Mouse (Mus musculus) WW6 (cell line): ENCODE data around the gene Kif6.

Experiments used
- DNase-seq: peaks from one replicate; pipeline ENCODE4 v3.0.0-alpha.2; 2013; ENCODE audit warnings: low read depth, low spot score

Kif6 gene

GRCm38 (mm10) chr17:49661626-49662025, 46.7 kb downstream of the Kif6 start:
- no peak for DNase-seq

- no peak for DNase-seq
Measured at GRCm38 (mm10) chr17:49666728-49667127, 51.8 kb downstream of the Kif6 start.

- DNase-seq, result no peak
Measured at GRCm38 (mm10) chr17:49668296-49668695, 53.4 kb downstream of the Kif6 start.

GRCm38 (mm10) chr17:49671921-49672339, 57.0 kb downstream of the Kif6 start:
- DNase-seq, result no peak

- DNase-seq, result no peak
Measured at GRCm38 (mm10) chr17:49672421-49672820, 57.5 kb downstream of the Kif6 start.

GRCm38 (mm10) chr17:49675629-49676028, 60.7 kb downstream of the Kif6 start:
- no peak for DNase-seq

- DNase-seq, result no peak
Measured at GRCm38 (mm10) chr17:49681410-49681809, 66.5 kb downstream of the Kif6 start.

- no peak for DNase-seq
Measured at GRCm38 (mm10) chr17:49684146-49684545, 69.2 kb downstream of the Kif6 start.

GRCm38 (mm10) chr17:49690607-49691454, 75.9 kb downstream of the Kif6 start:
- DNase-seq, result no peak

- DNase-seq, result no peak
Measured at GRCm38 (mm10) chr17:49691455-49691805, 76.5 kb downstream of the Kif6 start.

- no peak for DNase-seq
Measured at GRCm38 (mm10) chr17:49693206-49693605, 78.3 kb downstream of the Kif6 start.

- DNase-seq, result no peak
Measured at GRCm38 (mm10) chr17:49697220-49697619, 82.3 kb downstream of the Kif6 start.

- no peak for DNase-seq
Measured at GRCm38 (mm10) chr17:49703492-49704249, 88.7 kb downstream of the Kif6 start.

- DNase-seq, result no peak
Measured at GRCm38 (mm10) chr17:49709192-49709591, 94.3 kb downstream of the Kif6 start.

GRCm38 (mm10) chr17:49710101-49710630, 95.2 kb downstream of the Kif6 start:
- DNase-seq, result no peak

- DNase-seq, result no peak
Measured at GRCm38 (mm10) chr17:49726206-49726605, 111.3 kb downstream of the Kif6 start.

- DNase-seq, result no peak
Measured at GRCm38 (mm10) chr17:49726976-49727375, 112.0 kb downstream of the Kif6 start.

GRCm38 (mm10) chr17:49727428-49728045, 112.6 kb downstream of the Kif6 start:
- no peak for DNase-seq

- no peak for DNase-seq
Measured at GRCm38 (mm10) chr17:49729856-49730255, 114.9 kb downstream of the Kif6 start.

GRCm38 (mm10) chr17:49732706-49733105, 117.8 kb downstream of the Kif6 start:
- DNase-seq, result no peak

GRCm38 (mm10) chr17:49734079-49734478, 119.1 kb downstream of the Kif6 start:
- DNase-seq, result no peak

- no peak for DNase-seq
Measured at GRCm38 (mm10) chr17:49734776-49735175, 119.8 kb downstream of the Kif6 start.
